In the genomic region with DNA sequence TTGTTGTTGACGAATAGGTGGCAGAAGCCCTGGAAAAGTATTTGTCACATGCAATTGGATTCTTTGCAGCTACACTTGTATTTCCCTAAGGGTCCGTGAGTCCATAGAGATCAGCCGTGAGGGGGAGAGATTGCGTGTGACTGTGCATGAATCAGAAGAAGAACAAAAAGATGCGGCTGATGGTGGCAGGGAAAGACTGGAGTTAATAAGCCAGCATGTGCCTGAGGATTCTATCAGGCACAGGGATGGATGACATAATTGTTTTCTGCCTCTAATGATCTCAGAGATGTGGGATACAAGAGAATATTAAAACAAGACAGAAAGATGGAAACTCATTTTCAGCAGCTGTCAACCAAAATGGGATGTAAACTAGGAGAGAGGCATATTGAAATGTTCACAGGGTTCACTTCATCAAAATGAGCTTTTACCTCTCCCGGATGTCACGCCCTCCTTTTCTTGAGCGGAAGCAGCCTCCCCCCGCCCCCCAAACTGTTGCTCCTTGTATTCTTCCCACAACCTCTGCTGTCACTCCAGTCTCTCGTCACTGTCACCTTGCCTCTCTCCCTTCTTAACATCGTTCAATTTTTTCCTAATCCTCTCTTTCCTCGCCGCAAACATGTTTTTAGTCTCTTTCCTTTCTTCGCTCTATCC, we compare ENCODE assay signal across 8 mouse cellular contexts.
DNase-seq lines count a peak whose midpoint lies in the region; ATAC-seq and TF ChIP-seq lines count a peak whose summit lies in the region.

No protein-coding gene starts in this region.

- peak overlapping the region; percentile 72 for H3K4me3 ChIP-seq in layer of hippocampus, adult 2 months
- peak overlapping the region; percentile 59 for H3K4me3 ChIP-seq in heart, embryonic 15.5 days
- peak overlapping the region; percentile 47 for H3K4me3 ChIP-seq in liver, embryonic 16.5 days (ENCODE audit: low read depth, low read length)

- peak overlapping the region; percentile 84 for H3K4me2 ChIP-seq in heart, embryonic 15.5 days
- H3K4me2 ChIP-seq in liver, embryonic 16.5 days (ENCODE audit: low read depth, low read length), result peak overlapping the region; percentile 58

- no peak for TF ChIP-seq CTCF in layer of hippocampus, adult 2 months (conservative IDR thresholded peaks at IDR 0.05)

- ATAC-seq in heart, embryonic 15.5 days (replicated peaks; ENCODE audit: insufficient number of reproducible peaks, insufficient read depth, low FRiP score, low read depth), result no peak
- ATAC-seq in liver, embryonic 16.5 days (ENCODE audit: low read depth), result no peak

- no peak for DNase-seq in layer of hippocampus, adult 2 months (ENCODE audit: low spot score in 2 of 2)
- no peak for DNase-seq in layer of hippocampus, postnatal 25 days (ENCODE audit: extremely low spot score in 1 of 2, low spot score in 1 of 2)
- DNase-seq in embryo, embryonic 10 days (ENCODE audit: low spot score), result peak; percentile 24
- DNase-seq in testis, postnatal 10 days (ENCODE audit: low spot score), result peak; percentile 46
- DNase-seq in frontal cortex, postnatal 25 days (ENCODE audit: low spot score in 2 of 2), result no peak
- DNase-seq in adrenal gland, adult 2 months, result no peak

- peak overlapping the region; percentile 95 for H3K27ac ChIP-seq in layer of hippocampus, adult 2 months
- peak overlapping the region; percentile 38 for H3K27ac ChIP-seq in heart, embryonic 15.5 days
- H3K27ac ChIP-seq in liver, embryonic 16.5 days (ENCODE audit: low read length), result no peak overlapping the region

- WGBS in heart, embryonic 15.5 days, result 37% methylated on average over 14 of the region's 14 CpGs
- 34% methylated on average over 14 of the region's 14 CpGs for WGBS in liver, embryonic 16.5 days (ENCODE audit: insufficient replicate concordance)

- no peaks in the 10 kb centered on the region for H3K9me3 ChIP-seq in heart, embryonic 15.5 days (replicated peaks)
- no peaks in the 10 kb centered on the region for H3K9me3 ChIP-seq in liver, embryonic 16.5 days (replicated peaks; ENCODE audit: control insufficient read depth, low read length)

- H3K27me3 ChIP-seq in heart, embryonic 15.5 days, result no peaks in the 10 kb centered on the region
- no peaks in the 10 kb centered on the region for H3K27me3 ChIP-seq in liver, embryonic 16.5 days (ENCODE audit: control insufficient read depth, insufficient read depth, low read depth, low read length)

- no peaks in the 10 kb centered on the region for H3K36me3 ChIP-seq in heart, embryonic 15.5 days
- no peaks in the 10 kb centered on the region for H3K36me3 ChIP-seq in liver, embryonic 16.5 days (ENCODE audit: control insufficient read depth, insufficient read depth)

- peaks cover 3% of the 10 kb centered on the region; the same call in 1 of the 2 replicates for H3K4me1 ChIP-seq in heart, embryonic 15.5 days (replicated peaks)
- H3K4me1 ChIP-seq in liver, embryonic 16.5 days (ENCODE audit: control insufficient read depth, low read depth, low read length), result no peaks in the 10 kb centered on the region; the same call in 1 of the 2 replicates

- peak overlapping the region; percentile 32 for H3K9ac ChIP-seq in heart, embryonic 15.5 days
- no peak overlapping the region for H3K9ac ChIP-seq in liver, embryonic 16.5 days (ENCODE audit: low read depth, low read length)

Comparison
In these comparisons a context has a peak if more than half of its experiments do, and no peak if none do; other contexts are left out.
1. DNase-seq: peak in embryo, embryonic 10 days (single experiment) and testis, postnatal 10 days (single experiment); none in layer of hippocampus, adult 2 months (0 of 2), layer of hippocampus, postnatal 25 days (0 of 2), frontal cortex, postnatal 25 days (0 of 2) and adrenal gland, adult 2 months (single experiment).
2. Peak in every context shown above with its lines, with median percentiles within 50 percentile points of each other: H3K4me3 ChIP-seq.